Mouse (Mus musculus) hindbrain, embryonic 12.5 days (tissue): ENCODE measurements around the gene Tcfl5. TPM values are rescaled to one million over a fixed set of nuclear protein-coding genes. Genes with fewer than 3 reads are reported as not detected.
A peak's percentile ranks its signal among the peaks of the same experiment; 100 is the strongest.

Experiments
- ATAC-seq: fragments of 200-750 bp; cut with Nextera tagmentation; 2 replicates; pipeline ENCODE4 v1.8.0; 2017; ENCODE audit warnings: moderate TSS enrichment; ENCODE audit not compliant: low FRiP score
- H3K27ac ChIP-seq: fragments of 300-500 bp; sonication (generic); 2 replicates; pipeline ENCODE4 v1.5.1; 2016; ENCODE audit warnings: mild to moderate bottlenecking
- H3K27me3 ChIP-seq: fragments of 300-500 bp; sonication (generic); 2 replicates; pipeline ENCODE4 v1.6.1; 2016; ENCODE audit warnings: mild to moderate bottlenecking
- H3K36me3 ChIP-seq: fragments of 300-500 bp; sonication (generic); 2 replicates; pipeline ENCODE4 v1.6.1; 2016; ENCODE audit warnings: mild to moderate bottlenecking
- H3K4me1 ChIP-seq: fragments of 300-500 bp; sonication (generic); 2 replicates; pipeline ENCODE4 v1.6.1; 2016
- H3K4me2 ChIP-seq: fragments of 300-500 bp; sonication (generic); replicated peaks from 2 replicates; pipeline ENCODE4 v1.6.1; 2016; ENCODE audit warnings: mild to moderate bottlenecking
- H3K4me3 ChIP-seq: fragments of 300-500 bp; sonication (generic); 2 replicates; pipeline ENCODE4 v1.5.1; 2016; ENCODE audit warnings: mild to moderate bottlenecking
- H3K9ac ChIP-seq: fragments of 300-500 bp; sonication (generic); 2 replicates; pipeline ENCODE4 v1.6.1; 2016; ENCODE audit warnings: mild to moderate bottlenecking, moderate library complexity
- H3K9me3 ChIP-seq: fragments of 300-500 bp; sonication (generic); replicated peaks from 2 replicates; pipeline ENCODE4 v1.6.1; 2016; ENCODE audit warnings: mild to moderate bottlenecking
- WGBS: fragments of 180-500 bp; shearing (Covaris S2); methylation state at CpG from one replicate; pipeline ENCODE4 v1.1.7; 2016; 5-methylcytosine and 5-hydroxymethylcytosine counted together
- polyA plus RNA-seq: library from polyadenylated mRNA; unstranded; fragments of >200 nt; fragmentation: Nextera tagmentation; extraction: Ambion mirVana; gene quantifications from 2 replicates; pipeline ENCODE4 v1.2.1, GENCODE M21; 2016

Gene Tcfl5
- polyA plus RNA-seq, 1 experiment from 2014 or later, result 0.44 TPM

GRCm38 (mm10) chr2:180588736-180589122 lies 53.8 kb downstream of the Tcfl5 start:
- H3K27ac ChIP-seq, result peak overlapping the region; percentile 93
- H3K9ac ChIP-seq, result peak overlapping the region; percentile 94
- peak overlapping the region; percentile 75 for H3K4me2 ChIP-seq
- peak overlapping the region; percentile 89 for H3K4me3 ChIP-seq
- peaks cover 54% of the 10 kb centered on the region for H3K36me3 ChIP-seq
- no peaks in the 10 kb centered on the region for H3K27me3 ChIP-seq
- H3K9me3 ChIP-seq, result no peaks in the 10 kb centered on the region
- WGBS, result 49% methylated on average over 6 of the region's 6 CpGs
- no peak for ATAC-seq
- H3K4me1 ChIP-seq, result peaks cover 24% of the 10 kb centered on the region

GRCm38 (mm10) chr2:180583154-180583507 lies 59.4 kb downstream of the Tcfl5 start:
- H3K27me3 ChIP-seq, result 0 out of 2 replicates have a peak, but pooled peaks cover 6% of the 10 kb centered on the region
- H3K9me3 ChIP-seq, result no peaks in the 10 kb centered on the region
- peak overlapping the region; percentile 82 for H3K4me3 ChIP-seq
- 27% methylated on average over 7 of the region's 7 CpGs for WGBS
- peak; percentile 23; the same call in 1 of the 2 replicates for ATAC-seq
- peak overlapping the region; percentile 91 for H3K4me2 ChIP-seq
- H3K4me1 ChIP-seq, result peaks cover 21% of the 10 kb centered on the region
- peak overlapping the region; percentile 78; the same call in 1 of the 2 replicates for H3K27ac ChIP-seq
- peaks cover 27% of the 10 kb centered on the region for H3K36me3 ChIP-seq
- H3K9ac ChIP-seq, result peak overlapping the region; percentile 94

GRCm38 (mm10) chr2:180582481-180583153 lies 59.9 kb downstream of the Tcfl5 start:
- H3K4me2 ChIP-seq, result peak overlapping the region; percentile 91
- no peaks in the 10 kb centered on the region for H3K9me3 ChIP-seq
- peak overlapping the region; percentile 94 for H3K9ac ChIP-seq
- H3K36me3 ChIP-seq, result peaks cover 27% of the 10 kb centered on the region
- H3K27ac ChIP-seq, result peak overlapping the region; percentile 78; the same call in 1 of the 2 replicates
- 0 out of 2 replicates have a peak, but pooled peaks cover 6% of the 10 kb centered on the region for H3K27me3 ChIP-seq
- H3K4me1 ChIP-seq, result peaks cover 21% of the 10 kb centered on the region
- WGBS, result under 1% methylated on average over 54 of the region's 57 CpGs
- peak overlapping the region; percentile 82 for H3K4me3 ChIP-seq
- ATAC-seq, result peak; percentile 74

- H3K4me2 ChIP-seq, result no peak within 1 kb of the TSS
- H3K4me1 ChIP-seq, result peaks cover 21% of the 10 kb centered on the region
- H3K9ac ChIP-seq, result no peak within 1 kb of the TSS
- 76% methylated on average over 3 of the region's 3 CpGs for WGBS
- no peak within 1 kb of the TSS for H3K27ac ChIP-seq
- ATAC-seq, result no peak
- peaks cover 8% of the 10 kb centered on the region; the same call in 1 of the 2 replicates for H3K27me3 ChIP-seq
- H3K36me3 ChIP-seq, result peaks cover 15% of the 10 kb centered on the region
- no peak within 1 kb of the TSS for H3K4me3 ChIP-seq
- no peaks in the 10 kb centered on the region for H3K9me3 ChIP-seq
These were observed 61.5 kb downstream of the Tcfl5 start, which contains the start of gene Mrgbp for GRCm38 (mm10) chr2:180581002-180581401. Gene Mrgbp (plus strand): TSS chr2:180581304.

GRCm38 (mm10) chr2:180578686-180579085 lies 63.8 kb downstream of the Tcfl5 start:
- Histone ChIP-seq H3K27ac (no peak overlapping the region), H3K4me2 (no peak overlapping the region), H3K9ac (no peak overlapping the region), H3K9me3 (no peaks in the 10 kb centered on the region), H3K4me3 (no peak overlapping the region), H3K36me3 (no peaks in the 10 kb centered on the region), H3K4me1 (peaks cover 7% of the 10 kb centered on the region), H3K27me3 (peaks cover 9% of the 10 kb centered on the region; the same call in 1 of the 2 replicates)
- no peak for ATAC-seq
- 3% methylated on average over 3 of the region's 3 CpGs for WGBS

- H3K4me3 ChIP-seq, result no peak overlapping the region
- H3K4me2 ChIP-seq, result no peak overlapping the region
- no peaks in the 10 kb centered on the region for H3K36me3 ChIP-seq
- H3K27me3 ChIP-seq, result peaks cover 9% of the 10 kb centered on the region; the same call in 1 of the 2 replicates
- no peaks in the 10 kb centered on the region for H3K9me3 ChIP-seq
- ATAC-seq, result no peak
- H3K4me1 ChIP-seq, result no peaks in the 10 kb centered on the region
- H3K27ac ChIP-seq, result no peak overlapping the region
- no peak overlapping the region for H3K9ac ChIP-seq
- WGBS, result 35% methylated on average over 4 of the region's 4 CpGs
These were observed 66.0 kb downstream of the Tcfl5 start for GRCm38 (mm10) chr2:180576482-180576881.

Other genes with a start within 250 kb of the Tcfl5 start
- gene Slco4a1, start 186.5 kb downstream of the Tcfl5 start, polyA plus RNA-seq, result 3.2 and 3.4 TPM in 2 replicates
- gene Ntsr1, start 142.7 kb downstream of the Tcfl5 start, polyA plus RNA-seq, result 0.40 and 0.43 TPM in 2 replicates
- gene Mrgbp, start 61.4 kb downstream of the Tcfl5 start, polyA plus RNA-seq, result 41.7 and 43.3 TPM in 2 replicates
- 96.5 and 96.6 TPM in 2 replicates for gene Ogfr, start 53.5 kb downstream of the Tcfl5 start, polyA plus RNA-seq
- gene Col9a3, start 44.9 kb downstream of the Tcfl5 start, polyA plus RNA-seq, result 171 and 195 TPM in 2 replicates
- gene Dido1, start 67.3 kb upstream of the Tcfl5 start, polyA plus RNA-seq, result 37.2 and 42.1 TPM in 2 replicates
- gene Gid8, start 67.4 kb upstream of the Tcfl5 start, polyA plus RNA-seq, result 54.8 and 57.3 TPM in 2 replicates
- 0.53 and 0.80 TPM in 2 replicates for gene Slc17a9, start 82.6 kb upstream of the Tcfl5 start, polyA plus RNA-seq
- 2.3 and 3.3 TPM in 2 replicates for gene Bhlhe23, start 134.2 kb upstream of the Tcfl5 start, polyA plus RNA-seq